Mouse (Mus musculus): ENCODE results near the gene Igsf23. TPM values are rescaled to one million over a fixed set of nuclear protein-coding genes. Genes with fewer than 3 reads are reported as not detected.
"Not testable (repeated sequence)": the region's sequence is repeated elsewhere in the genome, so short reads cannot be mapped to it uniquely, and the experiment has no call there.

The Igsf23 gene
- 0.41 TPM in 1 of 2 replicates, not detected in the other for polyA plus RNA-seq (2016; fragmentation: Nextera tagmentation; extraction: Ambion mirVana)

DNA sequence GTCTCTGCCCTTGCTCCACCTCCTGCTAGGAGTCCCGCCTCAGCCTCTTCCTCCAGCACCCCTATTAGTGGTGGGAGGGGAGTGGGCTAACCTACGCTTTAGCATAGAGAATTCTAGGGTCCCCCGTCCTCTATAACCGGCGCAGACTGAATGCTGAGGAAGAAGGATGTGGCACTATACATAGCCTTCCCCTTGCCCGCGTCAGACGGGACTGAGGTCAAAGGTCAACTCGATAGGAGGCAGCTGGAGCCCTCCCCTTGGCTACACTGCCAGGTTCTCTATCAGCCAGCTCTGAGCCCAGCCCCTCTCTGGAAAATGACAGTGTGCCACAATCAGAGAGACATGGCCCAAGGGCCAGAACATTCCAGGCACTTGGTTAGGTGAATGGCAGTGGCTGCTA is at the start of gene Igsf23:
Igsf23 (minus strand) TSS at position 168 of the 400 bp plus-strand sequence.
- no peak within 1 kb of the TSS for H3K4me2 ChIP-seq (replicated peaks)
- H3K4me1 ChIP-seq = 0 out of 2 replicates have a peak, but pooled peaks cover 4% of the 10 kb centered on the region
- 50% methylated on average over 9 of the region's 9 CpGs for WGBS
- no peak within 1 kb of the TSS for H3K27ac ChIP-seq
- ATAC-seq (ENCODE audit: insufficient number of reproducible peaks, insufficient read depth, low FRiP score, low TSS enrichment) = no peak
- H3K4me3 ChIP-seq = no peak within 1 kb of the TSS
- H3K9ac ChIP-seq = no peak within 1 kb of the TSS
- H3K36me3 ChIP-seq = no peaks in the 10 kb centered on the region
- no peaks in the 10 kb centered on the region for H3K9me3 ChIP-seq
- no peaks in the 10 kb centered on the region for H3K27me3 ChIP-seq

DNA sequence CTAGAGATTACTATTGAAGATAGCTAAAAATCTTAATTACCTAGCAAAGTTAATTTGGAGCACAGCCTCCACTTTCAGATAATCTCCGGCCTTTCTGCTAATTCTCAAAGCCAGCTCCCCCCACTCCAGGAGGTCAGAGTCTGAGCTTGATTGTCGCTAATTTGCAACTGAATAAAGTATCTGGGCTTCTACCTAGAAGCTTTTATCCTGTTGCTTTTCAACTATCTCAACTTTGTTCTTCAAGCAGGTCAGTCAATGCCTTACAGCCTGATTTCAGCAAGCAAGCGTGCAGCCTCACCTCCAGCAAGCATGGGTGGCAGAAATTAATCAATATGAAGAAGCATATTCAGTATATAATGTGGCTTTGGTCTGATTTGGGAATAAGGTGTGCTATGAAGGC is 46.2 kb upstream of the Igsf23 start:
- not testable (repeated sequence) for H3K27ac ChIP-seq; H3K27me3 ChIP-seq; H3K4me2 ChIP-seq (replicated peaks); H3K9ac ChIP-seq; H3K9me3 ChIP-seq; H3K4me1 ChIP-seq; H3K36me3 ChIP-seq; H3K4me3 ChIP-seq; ATAC-seq (ENCODE audit: insufficient number of reproducible peaks, insufficient read depth, low FRiP score, low TSS enrichment)
- 67% methylated on average over 3 of the region's 3 CpGs for WGBS

DNA sequence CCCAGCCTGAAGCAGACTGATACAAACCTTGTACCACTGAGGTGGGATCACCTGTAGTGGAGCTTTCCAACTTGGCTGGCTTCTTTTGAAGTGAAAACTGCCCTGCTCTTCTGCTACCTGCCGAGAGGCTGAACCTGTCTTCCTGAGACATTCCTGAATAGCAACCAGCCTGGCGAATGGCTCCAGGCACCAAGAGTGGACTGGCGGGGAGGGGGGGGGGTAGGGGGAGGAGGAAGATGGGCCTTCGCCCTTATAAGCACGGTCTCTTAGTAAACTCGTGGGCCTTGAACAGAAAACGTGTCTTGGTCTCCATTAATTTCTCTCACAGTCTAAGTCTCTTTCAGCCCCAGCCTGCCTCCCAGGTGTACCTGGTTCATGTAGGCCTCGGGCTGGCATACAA is 40.6 kb upstream of the Igsf23 start, which contains the start of gene Nlrp9b:
Nlrp9b (plus strand) TSS at position 301 of the 400 bp plus-strand sequence.
- H3K9me3 ChIP-seq; H3K4me1 ChIP-seq; H3K4me3 ChIP-seq; H3K9ac ChIP-seq; ATAC-seq (ENCODE audit: insufficient number of reproducible peaks, insufficient read depth, low FRiP score, low TSS enrichment); H3K4me2 ChIP-seq (replicated peaks); H3K36me3 ChIP-seq; H3K27ac ChIP-seq; H3K27me3 ChIP-seq: not testable (repeated sequence)
- WGBS = 63% methylated on average over 8 of the region's 8 CpGs

DNA sequence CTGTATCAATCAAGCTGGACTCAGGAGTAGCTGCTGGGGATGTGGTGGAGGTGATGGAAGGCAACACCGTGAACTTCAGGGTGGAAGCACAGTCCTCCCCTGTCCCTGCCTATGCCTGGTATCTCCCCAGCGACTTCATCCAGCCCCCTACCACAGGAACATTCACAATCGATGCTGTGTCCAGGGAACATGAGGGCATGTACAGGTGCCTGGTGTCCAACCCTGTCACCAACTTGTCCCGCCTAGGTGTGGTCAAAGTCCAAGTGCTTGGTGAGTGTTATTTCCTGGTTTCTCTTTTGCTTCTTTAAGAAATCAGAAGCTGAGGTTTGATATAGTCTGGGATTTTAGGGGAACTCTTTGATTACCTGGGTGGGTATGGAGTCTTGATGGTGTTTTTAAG is 21.0 kb upstream of the Igsf23 start:
- Histone ChIP-seq H3K4me1 (no peaks in the 10 kb centered on the region), H3K36me3 (no peaks in the 10 kb centered on the region), H3K9me3 (peaks cover 18% of the 10 kb centered on the region), H3K4me3 (no peak overlapping the region), H3K4me2 (replicated peaks) (no peak overlapping the region), H3K27me3 (no peaks in the 10 kb centered on the region), H3K27ac (no peak overlapping the region), H3K9ac (no peak overlapping the region)
- WGBS = 95% methylated on average over 4 of the region's 4 CpGs
- ATAC-seq (ENCODE audit: insufficient number of reproducible peaks, insufficient read depth, low FRiP score, low TSS enrichment) = no peak

DNA sequence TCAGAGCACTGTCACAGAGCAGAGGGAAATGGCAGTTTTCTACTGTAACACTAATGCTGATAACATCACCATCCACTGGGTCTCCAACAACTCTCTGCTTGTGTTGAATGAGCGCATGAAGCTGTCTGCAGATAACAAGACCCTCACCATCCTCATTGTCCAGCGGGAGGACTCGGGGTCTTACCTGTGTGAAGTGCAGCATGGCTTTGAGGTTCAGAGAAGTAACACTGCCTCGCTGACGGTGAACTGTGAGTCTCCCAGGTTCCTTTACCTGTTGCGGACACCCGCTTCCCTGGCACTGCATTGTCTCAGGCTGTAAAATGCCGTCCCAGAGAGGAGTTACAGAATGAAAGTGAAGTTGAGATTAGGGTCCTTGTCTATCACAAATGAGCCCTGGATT is 19.6 kb upstream of the Igsf23 start:
- no peak for ATAC-seq (ENCODE audit: insufficient number of reproducible peaks, insufficient read depth, low FRiP score, low TSS enrichment)
- Histone ChIP-seq H3K9ac (no peak overlapping the region), H3K4me3 (no peak overlapping the region), H3K27me3 (no peaks in the 10 kb centered on the region), H3K4me2 (replicated peaks) (no peak overlapping the region), H3K4me1 (no peaks in the 10 kb centered on the region), H3K9me3 (peaks cover 18% of the 10 kb centered on the region), H3K36me3 (no peaks in the 10 kb centered on the region), H3K27ac (no peak overlapping the region)
- 91% methylated on average over 8 of the region's 8 CpGs for WGBS

DNA sequence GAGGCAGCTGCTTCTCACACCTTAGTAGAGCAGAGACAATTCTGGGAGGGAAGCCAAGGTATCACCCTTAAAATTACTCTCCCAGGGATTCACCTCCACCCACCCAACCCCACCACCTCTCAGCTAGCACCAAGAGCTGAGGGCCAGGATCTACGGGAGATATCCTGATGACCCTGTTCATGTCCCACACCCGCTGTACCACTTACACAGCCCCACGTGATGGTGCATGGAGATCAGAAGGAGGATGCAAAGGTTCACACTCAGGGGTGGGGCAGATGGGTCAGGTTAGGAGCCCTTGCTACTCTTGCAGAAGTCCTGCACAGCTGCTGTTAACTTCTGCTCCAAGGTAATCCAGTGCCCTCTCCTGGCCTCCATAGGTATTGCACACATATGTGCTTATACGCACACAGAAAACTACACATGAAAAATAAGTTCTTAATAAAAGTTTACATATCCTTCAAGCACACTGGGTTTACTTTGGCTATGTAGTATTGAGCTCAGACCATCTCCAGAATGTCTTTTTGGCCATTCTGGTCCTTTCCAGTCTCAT is 19.1 kb upstream of the Igsf23 start:
- Histone ChIP-seq H3K4me3 (no peak overlapping the region), H3K27ac (no peak overlapping the region), H3K36me3 (no peaks in the 10 kb centered on the region), H3K4me1 (no peaks in the 10 kb centered on the region), H3K9me3 (peaks cover 18% of the 10 kb centered on the region), H3K4me2 (replicated peaks) (no peak overlapping the region), H3K27me3 (no peaks in the 10 kb centered on the region), H3K9ac (no peak overlapping the region)
- no peak for ATAC-seq (ENCODE audit: insufficient number of reproducible peaks, insufficient read depth, low FRiP score, low TSS enrichment)
- 93% methylated on average over 4 of the region's 4 CpGs for WGBS

DNA sequence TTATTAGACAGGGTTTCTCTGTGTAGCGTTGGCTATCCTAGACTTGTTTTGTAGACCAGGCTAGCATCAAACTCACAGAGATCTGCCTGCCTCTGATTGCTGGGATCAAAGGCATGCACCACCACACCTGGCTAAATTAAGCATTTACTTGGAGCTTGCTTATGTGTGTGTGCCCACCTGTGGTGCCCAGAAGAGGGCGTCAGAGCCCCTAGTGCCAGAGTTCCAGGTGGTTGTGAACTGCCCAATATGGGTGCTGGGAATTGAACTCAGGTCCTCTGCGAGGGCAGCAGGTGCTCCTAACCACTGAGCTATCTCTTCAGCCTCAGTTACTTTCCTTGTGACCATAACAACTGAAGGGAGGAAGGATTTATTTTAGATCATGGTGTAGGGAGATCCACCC is 18.6 kb upstream of the Igsf23 start:
- Histone ChIP-seq H3K9ac (no peak overlapping the region), H3K9me3 (peaks cover 18% of the 10 kb centered on the region), H3K4me3 (no peak overlapping the region), H3K27ac (no peak overlapping the region), H3K4me1 (no peaks in the 10 kb centered on the region), H3K36me3 (no peaks in the 10 kb centered on the region), H3K4me2 (replicated peaks) (no peak overlapping the region), H3K27me3 (no peaks in the 10 kb centered on the region)
- no peak for ATAC-seq (ENCODE audit: insufficient number of reproducible peaks, insufficient read depth, low FRiP score, low TSS enrichment)
- 72% methylated on average over 3 of the region's 3 CpGs for WGBS

DNA sequence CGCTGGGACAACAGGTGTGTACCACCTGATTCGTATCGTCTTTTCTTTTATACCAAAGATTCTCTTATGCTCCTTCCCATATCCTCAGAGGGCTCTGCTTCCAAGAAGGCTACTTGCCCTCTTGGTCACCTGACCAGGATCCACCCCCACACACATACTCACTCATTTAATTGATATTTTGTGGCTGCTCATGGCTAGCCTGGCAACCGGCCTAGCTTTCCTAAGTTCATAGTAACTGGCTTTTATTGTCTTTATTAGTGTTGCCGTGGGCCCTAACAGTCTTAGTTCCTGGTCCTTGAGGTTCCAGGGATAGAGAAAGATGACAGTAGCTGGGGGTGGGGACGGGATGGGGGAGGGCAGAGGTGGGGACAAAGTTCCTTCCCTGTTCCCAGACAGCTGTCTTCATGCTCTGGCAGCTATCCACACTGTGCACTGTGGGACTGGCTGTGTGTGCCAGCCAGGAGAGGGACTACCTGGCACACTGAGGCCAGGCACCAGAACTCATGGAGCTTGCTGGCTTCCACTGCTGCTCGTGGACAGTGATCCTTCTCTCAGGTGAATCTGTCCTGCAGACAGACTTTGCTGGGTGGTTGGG is 14.5 kb upstream of the Igsf23 start, which contains the start of gene Ceacam20:
Ceacam20 (plus strand) TSS at position 428 of the 595 bp plus-strand sequence.
- no peak within 1 kb of the TSS for H3K4me3 ChIP-seq
- H3K4me2 ChIP-seq (replicated peaks) = no peak within 1 kb of the TSS
- no peaks in the 10 kb centered on the region for H3K36me3 ChIP-seq
- 83% methylated on average over 7 of the region's 7 CpGs for WGBS
- peaks cover 9% of the 10 kb centered on the region for H3K9me3 ChIP-seq
- ATAC-seq (ENCODE audit: insufficient number of reproducible peaks, insufficient read depth, low FRiP score, low TSS enrichment) = no peak
- no peaks in the 10 kb centered on the region for H3K4me1 ChIP-seq
- no peaks in the 10 kb centered on the region for H3K27me3 ChIP-seq
- no peak within 1 kb of the TSS for H3K9ac ChIP-seq
- H3K27ac ChIP-seq = no peak within 1 kb of the TSS

DNA sequence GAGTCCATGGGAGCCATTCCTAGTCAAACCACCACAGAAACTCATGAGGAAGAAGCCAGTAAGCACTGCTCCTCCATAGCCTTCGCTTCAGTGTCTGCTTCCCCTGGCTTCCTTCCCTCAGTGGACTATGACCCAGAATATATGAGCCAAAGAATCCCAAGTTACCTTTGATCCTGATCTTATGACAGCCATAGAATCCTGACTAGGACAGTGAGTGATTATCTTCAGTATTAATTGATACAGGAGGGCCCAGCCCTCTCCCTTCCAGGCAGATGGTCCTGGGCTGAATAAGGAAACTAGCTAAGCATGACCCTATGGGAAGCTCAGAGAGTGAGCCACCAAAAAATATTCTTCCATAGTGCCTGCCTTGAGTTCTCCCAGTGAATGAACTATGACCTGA is 11.9 kb upstream of the Igsf23 start:
- 52% methylated on average over 1 of the region's 1 CpGs for WGBS
- Histone ChIP-seq H3K27ac (no peak overlapping the region), H3K4me3 (no peak overlapping the region), H3K9ac (no peak overlapping the region), H3K4me2 (replicated peaks) (no peak overlapping the region), H3K9me3 (no peaks in the 10 kb centered on the region), H3K4me1 (no peaks in the 10 kb centered on the region), H3K36me3 (no peaks in the 10 kb centered on the region), H3K27me3 (no peaks in the 10 kb centered on the region)
- no peak for ATAC-seq (ENCODE audit: insufficient number of reproducible peaks, insufficient read depth, low FRiP score, low TSS enrichment)

DNA sequence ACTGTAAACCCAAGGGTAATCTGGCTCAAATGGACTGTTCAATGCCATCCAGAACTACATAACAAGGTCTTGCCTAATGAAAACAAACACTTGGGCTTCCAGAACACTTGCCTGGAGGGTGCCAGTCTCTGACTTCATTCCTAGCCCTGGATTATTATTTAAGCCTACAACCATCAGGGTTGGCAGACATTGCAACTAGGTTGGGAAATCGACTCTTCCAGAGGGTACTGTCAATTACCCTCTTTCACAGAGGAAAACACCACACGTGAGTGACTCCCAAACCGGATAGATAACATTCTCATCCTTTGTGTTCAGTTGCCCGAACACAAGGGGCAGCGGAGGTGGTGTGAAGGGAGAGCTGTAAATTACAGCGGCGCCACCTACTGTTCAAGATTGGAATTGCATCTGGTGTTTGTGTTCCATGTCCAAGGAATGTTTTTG is 5.8 kb upstream of the Igsf23 start:
- ATAC-seq (ENCODE audit: insufficient number of reproducible peaks, insufficient read depth, low FRiP score, low TSS enrichment) = no peak

DNA sequence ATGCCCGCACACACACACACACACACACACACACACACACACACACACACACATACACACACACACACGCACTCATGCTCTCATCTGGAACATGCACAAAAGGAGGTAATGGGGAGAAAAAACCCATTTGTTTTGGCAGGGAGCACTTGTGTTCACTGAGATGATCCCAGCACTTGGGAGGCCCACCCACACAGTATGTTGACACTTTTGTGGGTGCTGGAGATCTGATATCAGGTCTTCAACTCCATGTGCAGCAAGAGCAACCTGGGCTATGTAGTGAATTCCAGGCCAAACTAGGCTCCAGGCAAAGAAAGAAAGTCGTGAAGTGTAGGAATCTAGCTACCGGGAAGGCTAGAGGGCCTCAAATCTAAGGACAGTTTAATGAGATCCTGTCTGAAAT is 5.3 kb upstream of the Igsf23 start:
- H3K4me1 ChIP-seq = no peaks in the 10 kb centered on the region
- H3K4me3 ChIP-seq = no peak overlapping the region
- H3K4me2 ChIP-seq (replicated peaks) = no peak overlapping the region
- no peak for ATAC-seq (ENCODE audit: insufficient number of reproducible peaks, insufficient read depth, low FRiP score, low TSS enrichment)
- no peak overlapping the region for H3K9ac ChIP-seq
- 73% methylated on average over 4 of the region's 4 CpGs for WGBS
- H3K27me3 ChIP-seq = no peaks in the 10 kb centered on the region
- H3K36me3 ChIP-seq = no peaks in the 10 kb centered on the region
- no peak overlapping the region for H3K27ac ChIP-seq
- H3K9me3 ChIP-seq = no peaks in the 10 kb centered on the region

More for the DNA sequence above, 5.8 kb upstream of the Igsf23 start:
- Histone ChIP-seq H3K4me1 (no peaks in the 10 kb centered on the region), H3K9ac (no peak overlapping the region), H3K27me3 (no peaks in the 10 kb centered on the region), H3K4me3 (no peak overlapping the region), H3K27ac (no peak overlapping the region), H3K4me2 (replicated peaks) (no peak overlapping the region), H3K36me3 (no peaks in the 10 kb centered on the region), H3K9me3 (no peaks in the 10 kb centered on the region)
- WGBS = 1% methylated on average over 7 of the region's 7 CpGs

DNA sequence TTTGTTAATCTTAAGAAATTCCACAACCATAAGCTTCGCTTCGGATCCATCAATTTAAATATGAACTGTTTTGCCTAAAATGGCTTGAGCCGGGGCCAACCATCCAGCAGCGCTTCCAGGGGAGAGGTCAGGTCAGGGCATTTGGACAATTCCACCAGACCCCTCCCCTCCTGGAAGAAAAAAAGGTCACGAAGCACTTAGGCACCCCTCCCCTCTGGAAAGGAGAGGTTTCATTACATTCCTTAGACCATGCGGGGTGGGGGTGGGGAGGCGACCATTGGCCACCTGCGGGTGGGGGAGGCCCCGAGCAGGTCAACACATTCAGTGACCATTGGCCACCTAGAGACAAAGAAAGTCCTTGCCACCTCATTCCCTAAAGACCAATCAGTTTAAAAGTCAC is 2.5 kb upstream of the Igsf23 start:
- 39% methylated on average over 9 of the region's 9 CpGs for WGBS
- no peak overlapping the region for H3K27ac ChIP-seq
- H3K9me3 ChIP-seq = no peaks in the 10 kb centered on the region
- H3K4me1 ChIP-seq = 0 out of 2 replicates have a peak, but pooled peaks cover 4% of the 10 kb centered on the region
- no peaks in the 10 kb centered on the region for H3K27me3 ChIP-seq
- no peak for ATAC-seq (ENCODE audit: insufficient number of reproducible peaks, insufficient read depth, low FRiP score, low TSS enrichment)
- no peak overlapping the region for H3K4me3 ChIP-seq
- H3K4me2 ChIP-seq (replicated peaks) = no peak overlapping the region
- no peaks in the 10 kb centered on the region for H3K36me3 ChIP-seq
- no peak overlapping the region for H3K9ac ChIP-seq

Data from embryonic facial prominence, embryonic 12.5 days (tissue).